Mouse (Mus musculus) MEL (cell line): ENCODE results near the gene Tmem132d. TPM values are rescaled to one million over a fixed set of nuclear protein-coding genes. Genes with fewer than 3 reads are reported as not detected.

ENCODE experiments used
- DNase-seq: peaks from one replicate; pipeline ENCODE4 v3.0.0; 2011; ENCODE audit warnings: low read depth, low spot score
- H3K27ac ChIP-seq: 2 replicates; pipeline ENCODE4 v1.5.1; 2012; ENCODE audit warnings: low read depth, mild to moderate bottlenecking, control low read depth, low read length, moderate library complexity; ENCODE audit not compliant: control insufficient read depth
- H3K27me3 ChIP-seq, 2 experiments: fragments of 150-350 bp in 1 of 2; sonication (generic) in 1 of 2; 2 replicates each; pipeline ENCODE4 v1.6.1; 2012; ENCODE audit warnings: low read length in 2 of 2, mild to moderate bottlenecking in 2 of 2, improper control_type of control experiment in 1 of 2, moderate library complexity in 1 of 2; ENCODE audit not compliant: insufficient read depth in 2 of 2, control insufficient read depth in 1 of 2
- H3K36me3 ChIP-seq, 2 experiments: 2 replicates each; pipeline ENCODE4 v1.6.1; 2012 to 2014; ENCODE audit warnings: low read length in 2 of 2, improper control_type of control experiment in 1 of 2, inconsistent platforms in 1 of 2, mild to moderate bottlenecking in 1 of 2; ENCODE audit not compliant: insufficient read depth in 2 of 2, control insufficient read depth in 1 of 2
- H3K4me1 ChIP-seq, 2 experiments: fragments of 150-350 bp in 1 of 2; sonication (generic) in 1 of 2; 2 replicates each; pipeline ENCODE4 v1.6.1; 2012; ENCODE audit warnings: low read length in 2 of 2, improper control_type of control experiment in 1 of 2, mild to moderate bottlenecking in 1 of 2; ENCODE audit not compliant: insufficient read depth in 2 of 2, control insufficient read depth in 1 of 2
- H3K4me3 ChIP-seq, 2 experiments: fragments of 150-350 bp in 1 of 2; sonication (generic) in 1 of 2; 2 replicates each; pipeline ENCODE4 v1.5.1; 2012; ENCODE audit warnings: low read depth in 2 of 2, low read length in 2 of 2, mild to moderate bottlenecking in 2 of 2, moderate library complexity in 2 of 2, control low read depth in 1 of 2, improper control_type of control experiment in 1 of 2; ENCODE audit not compliant: control insufficient read depth in 1 of 2, insufficient read depth in 1 of 2
- H3K79me2 ChIP-seq: 2 replicates; pipeline ENCODE4 v1.6.1; 2012; ENCODE audit warnings: mild to moderate bottlenecking, low read length, moderate library complexity; ENCODE audit not compliant: control insufficient read depth, poor library complexity, insufficient read depth
- H3K9ac ChIP-seq: 2 replicates; pipeline ENCODE4 v1.6.1; 2012; ENCODE audit warnings: low read depth, mild to moderate bottlenecking, control low read depth, low read length, moderate library complexity; ENCODE audit not compliant: control insufficient read depth, poor library complexity, severe bottlenecking
- H3K9me3 ChIP-seq: fragments of 150-350 bp; sonication (generic); replicated peaks from 2 replicates; pipeline ENCODE4 v1.6.1; 2012; ENCODE audit warnings: mild to moderate bottlenecking, low read length, improper control_type of control experiment, moderate library complexity; ENCODE audit not compliant: insufficient read depth
- CHD1 ChIP-seq: IDR thresholded peaks from 2 replicates; pipeline ENCODE4 v1.6.1; 2012; ENCODE audit warnings: low read depth, mild to moderate bottlenecking, inconsistent platforms, low read length, improper control_type of control experiment
- CTCF ChIP-seq, 3 experiments: IDR thresholded peaks in 2 of 3; conservative IDR thresholded peaks in 1 of 3; 2 replicates each; pipeline ENCODE4 v1.5.1; 2011 to 2012; ENCODE audit warnings: low read length in 3 of 3, low read depth in 2 of 3, mild to moderate bottlenecking in 2 of 3, improper control_type of control experiment in 1 of 3, inconsistent platforms in 1 of 3, mixed read lengths in 1 of 3, moderate library complexity in 1 of 3; ENCODE audit not compliant: control insufficient read depth in 1 of 3, insufficient read depth in 1 of 3, poor library complexity in 1 of 3, severe bottlenecking in 1 of 3
- E2F4 ChIP-seq: IDR thresholded peaks from 2 replicates; pipeline ENCODE4 v1.6.1; 2011; ENCODE audit warnings: low read depth, low read length, improper control_type of control experiment, borderline replicate concordance
- ELF1 ChIP-seq: IDR thresholded peaks from 2 replicates; pipeline ENCODE4 v1.6.1; 2014; ENCODE audit warnings: low read depth, mild to moderate bottlenecking, inconsistent platforms, low read length, improper control_type of control experiment, moderate library complexity
- EP300 ChIP-seq, 2 experiments: IDR thresholded peaks; 2 replicates each; pipeline ENCODE4 v1.6.1; 2011; ENCODE audit warnings: improper control_type of control experiment in 2 of 2, low read length in 2 of 2, low read depth in 1 of 2, mild to moderate bottlenecking in 1 of 2
- GATA1 ChIP-seq: IDR thresholded peaks from 2 replicates; pipeline ENCODE4 v1.6.1; 2011; ENCODE audit warnings: low read depth, low read length, improper control_type of control experiment
- HCFC1 ChIP-seq: IDR thresholded peaks from 2 replicates; pipeline ENCODE4 v1.6.1; 2012; ENCODE audit warnings: low read depth, mild to moderate bottlenecking, inconsistent platforms, low read length, improper control_type of control experiment, moderate library complexity
- JUND ChIP-seq: IDR thresholded peaks from 2 replicates; pipeline ENCODE4 v1.6.1; 2011; ENCODE audit warnings: low read depth, mild to moderate bottlenecking, improper control_type of control experiment, low read length
- MAFK ChIP-seq: IDR thresholded peaks from 2 replicates; pipeline ENCODE4 v1.6.1; 2011; ENCODE audit warnings: low read depth, mild to moderate bottlenecking, low read length, improper control_type of control experiment, borderline replicate concordance
- MAX ChIP-seq: IDR thresholded peaks from 2 replicates; pipeline ENCODE4 v1.6.1; 2011; ENCODE audit warnings: low read length, improper control_type of control experiment
- MXI1 ChIP-seq: IDR thresholded peaks from 2 replicates; pipeline ENCODE4 v1.6.1; 2011; ENCODE audit warnings: mild to moderate bottlenecking, low read depth, low read length, improper control_type of control experiment
- MYC ChIP-seq: IDR thresholded peaks from 2 replicates; pipeline ENCODE4 v1.6.1; 2011; ENCODE audit warnings: low read depth, mild to moderate bottlenecking, low read length, improper control_type of control experiment, moderate library complexity
- NELFE ChIP-seq: IDR thresholded peaks from 2 replicates; pipeline ENCODE4 v1.6.1; 2011; ENCODE audit warnings: low read depth, low read length, improper control_type of control experiment
- POLR2A ChIP-seq, 2 experiments: IDR thresholded peaks; 2 replicates each; pipeline ENCODE4 v1.6.1; 2011 to 2012; ENCODE audit warnings: low read length in 2 of 2, mild to moderate bottlenecking in 2 of 2, control low read depth in 1 of 2, improper control_type of control experiment in 1 of 2, low read depth in 1 of 2, moderate library complexity in 1 of 2; ENCODE audit not compliant: control insufficient read depth in 1 of 2, insufficient read depth in 1 of 2, poor library complexity in 1 of 2
- POLR2AphosphoS2 ChIP-seq: IDR thresholded peaks from 2 replicates; pipeline ENCODE4 v1.6.1; 2011; ENCODE audit warnings: low read length, improper control_type of control experiment
- RAD21 ChIP-seq: IDR thresholded peaks from 2 replicates; pipeline ENCODE4 v1.6.1; 2011; ENCODE audit warnings: mild to moderate bottlenecking, low read depth, low read length, improper control_type of control experiment
- TCF12 ChIP-seq: IDR thresholded peaks from 2 replicates; pipeline ENCODE4 v1.6.1; 2014; ENCODE audit warnings: low read depth, mild to moderate bottlenecking, inconsistent platforms, low read length, improper control_type of control experiment, moderate library complexity
- UBTF ChIP-seq: IDR thresholded peaks from 2 replicates; pipeline ENCODE4 v1.6.1; 2012; ENCODE audit warnings: low read depth, mild to moderate bottlenecking, inconsistent platforms, low read length, improper control_type of control experiment, moderate library complexity, borderline replicate concordance; ENCODE audit not compliant: insufficient read depth
- USF2 ChIP-seq, 2 experiments: IDR thresholded peaks; 2 replicates each; pipeline ENCODE4 v1.6.1; 2011 to 2012; ENCODE audit warnings: improper control_type of control experiment in 2 of 2, low read length in 2 of 2, borderline replicate concordance in 1 of 2, inconsistent platforms in 1 of 2, low read depth in 1 of 2, mild to moderate bottlenecking in 1 of 2; ENCODE audit not compliant: insufficient read depth in 1 of 2
- ZC3H11A ChIP-seq: IDR thresholded peaks from 2 replicates; pipeline ENCODE4 v1.6.1; 2012; ENCODE audit warnings: low read depth, mild to moderate bottlenecking, inconsistent platforms, low read length, improper control_type of control experiment
- ZMIZ1 ChIP-seq: IDR thresholded peaks from 2 replicates; pipeline ENCODE4 v1.6.1; 2012; ENCODE audit warnings: low read depth, mild to moderate bottlenecking, inconsistent platforms, low read length, improper control_type of control experiment, moderate library complexity
- ZNF384 ChIP-seq: IDR thresholded peaks from 2 replicates; pipeline ENCODE4 v1.6.1; 2012; ENCODE audit warnings: low read depth, mild to moderate bottlenecking, inconsistent platforms, low read length, improper control_type of control experiment
- polyA plus RNA-seq, 2 experiments: library from polyadenylated mRNA; stranded (reverse) in 1 of 2; unstranded in 1 of 2; fragments of >175 nt in 1 of 2; fragments of >200 nt in 1 of 2; gene quantifications; 2 replicates each; pipeline versions ENCODE4 v1.2.1 to v1.2.4; 2012; ENCODE audit warnings: low replicate concordance in 2 of 2, low read depth in 1 of 2; ENCODE audit not compliant: insufficient read length in 2 of 2, insufficient read depth in 1 of 2, missing spikeins in 1 of 2
- total RNA-seq: library from RNA; depleted of rRNA; stranded (reverse); fragments of 300-350 nt; gene quantifications from 2 replicates; pipeline ENCODE4 v1.2.3, GENCODE M21; 2012

Tmem132d gene
- total and polyA plus RNA-seq, 3 experiments = not detected

DNA sequence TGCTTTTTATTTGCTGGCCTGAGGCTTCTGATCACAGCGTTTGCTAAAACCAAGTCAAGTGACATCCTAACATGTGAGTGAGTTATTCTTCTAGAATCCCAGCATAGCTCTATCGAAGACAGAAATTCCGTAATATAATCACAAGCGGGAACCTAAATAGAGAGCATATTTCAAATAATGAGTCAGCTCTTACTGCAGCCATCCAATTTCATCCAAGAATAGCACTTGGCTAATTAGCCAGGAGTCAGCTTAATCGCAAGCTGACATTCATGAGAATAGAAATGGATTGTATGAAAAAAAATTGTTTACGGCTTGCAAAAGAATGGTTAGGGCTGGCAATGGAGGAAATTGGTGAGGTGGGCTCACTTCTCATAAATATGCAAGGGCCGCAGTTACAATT is 63.8 kb downstream of the Tmem132d start:
- no peaks in the 10 kb centered on the region for H3K79me2 ChIP-seq
- DNase-seq = no peak
- TF ChIP-seq USF2 (IDR thresholded peaks at IDR 0.05; ENCODE audit: borderline replicate concordance in 1 of 2, insufficient read depth in 1 of 2, low read depth in 1 of 2, low read length in 2 of 2) = no peak
- no peak for TF ChIP-seq RAD21
- no peak for TF ChIP-seq POLR2AphosphoS2
- TF ChIP-seq MXI1 = no peak
- no peak for TF ChIP-seq UBTF
- no peak for TF ChIP-seq EP300 (IDR thresholded peaks at IDR 0.05; ENCODE audit: low read depth in 1 of 2, low read length in 2 of 2)
- TF ChIP-seq ZMIZ1 = no peak
- no peak for TF ChIP-seq GATA1
- no peak for TF ChIP-seq ZC3H11A
- TF ChIP-seq MYC = no peak
- TF ChIP-seq MAFK = no peak
- no peak for TF ChIP-seq TCF12
- no peak for TF ChIP-seq HCFC1
- no peak for TF ChIP-seq CTCF (IDR thresholded peaks at IDR 0.05 in 2 of 3, conservative IDR thresholded peaks at IDR 0.05 in 1 of 3; ENCODE audit: control insufficient read depth in 1 of 3, insufficient read depth in 1 of 3, low read depth in 2 of 3, low read length in 3 of 3, poor library complexity in 1 of 3, severe bottlenecking in 1 of 3)
- no peak for TF ChIP-seq E2F4
- TF ChIP-seq CHD1 = no peak
- TF ChIP-seq ELF1 = no peak
- no peak for TF ChIP-seq JUND
- no peak for TF ChIP-seq NELFE
- H3K4me3 ChIP-seq = no peak overlapping the region
- no peaks in the 10 kb centered on the region for H3K36me3 ChIP-seq
- H3K9ac ChIP-seq = no peak overlapping the region
- H3K4me1 ChIP-seq = no peaks in the 10 kb centered on the region
- H3K27ac ChIP-seq = no peak overlapping the region
- no peaks in the 10 kb centered on the region for H3K9me3 ChIP-seq
- no peaks in the 10 kb centered on the region for H3K27me3 ChIP-seq

GRCm38 (mm10) chr5:128365261-128365985 is 67.5 kb downstream of the Tmem132d start:
- Histone ChIP-seq H3K4me1 (no peaks in the 10 kb centered on the region), H3K79me2 (no peaks in the 10 kb centered on the region), H3K9me3 (no peaks in the 10 kb centered on the region)

More at GRCm38 (mm10) chr5:128365261-128365985, 67.5 kb downstream of the Tmem132d start:
- no peak overlapping the region for H3K9ac ChIP-seq
- no peak overlapping the region for H3K4me3 ChIP-seq
- no peak for DNase-seq
- no peak for TF ChIP-seq POLR2A (IDR thresholded peaks at IDR 0.05; ENCODE audit: control insufficient read depth in 1 of 2, insufficient read depth in 1 of 2, low read depth in 1 of 2, low read length in 2 of 2, poor library complexity in 1 of 2)
- no peak for TF ChIP-seq ZNF384
- TF ChIP-seq MAX = no peak
- no peak for TF ChIP-seq MYC
- no peak overlapping the region for H3K27ac ChIP-seq
- H3K27me3 ChIP-seq = no peaks in the 10 kb centered on the region
- H3K36me3 ChIP-seq = no peaks in the 10 kb centered on the region
